ENCODE assay signal across 13 mouse cellular contexts in the genomic region with DNA sequence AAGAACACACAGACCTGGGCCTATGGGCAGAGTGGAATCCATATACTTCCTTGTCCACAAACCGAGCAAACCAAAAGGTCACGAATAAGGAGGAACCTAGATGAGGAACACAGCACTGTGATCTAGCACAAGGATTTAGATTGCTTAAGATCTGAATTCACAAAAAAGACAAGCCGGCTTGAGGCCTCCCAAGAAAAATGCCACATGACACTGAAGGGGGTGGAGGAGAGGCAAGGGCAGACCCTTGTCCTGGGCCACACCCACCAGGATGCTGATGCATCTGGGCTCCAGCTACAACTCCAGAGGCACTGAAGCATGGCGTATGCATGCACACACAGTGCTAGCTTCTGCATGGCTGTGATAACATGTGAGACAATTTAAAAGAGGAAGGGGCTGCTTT. TPM values are rescaled to one million over a fixed set of nuclear protein-coding genes. Genes with fewer than 3 reads are reported as not detected.
DNase-seq lines count a peak whose midpoint lies in the region; ATAC-seq and TF ChIP-seq lines count a peak whose summit lies in the region.
"Had no signal": no experiment of that assay in that cellular context is flagged by ENCODE, and none has a peak within 500 bp of the region (broad histone marks: within the 10 kb centered on the region; RNA-seq: fewer than 3 reads in every experiment).

No protein-coding gene starts in this region.

- no peak for ATAC-seq in heart, embryonic 12.5 days (ENCODE audit: insufficient number of reproducible peaks, low FRiP score)
- no peak for ATAC-seq in lung, postnatal 0 days
- ATAC-seq in intestine, embryonic 16.5 days: no peak
- no peak for ATAC-seq in stomach, embryonic 15.5 days (ENCODE audit: insufficient read depth, low FRiP score, low read depth)
- no peak for ATAC-seq in forebrain, embryonic 11.5 days (replicated peaks; ENCODE audit: low FRiP score)

- no peaks in the 10 kb centered on the region for H3K27me3 ChIP-seq in heart, embryonic 12.5 days (replicated peaks)
- H3K27me3 ChIP-seq in lung, postnatal 0 days (replicated peaks; ENCODE audit: insufficient read depth, low read length): no peaks in the 10 kb centered on the region
- H3K27me3 ChIP-seq in intestine, embryonic 16.5 days (replicated peaks; ENCODE audit: control insufficient read depth, insufficient read depth, low read length): no peaks in the 10 kb centered on the region
- no peaks in the 10 kb centered on the region for H3K27me3 ChIP-seq in stomach, embryonic 15.5 days (replicated peaks)
- no peaks in the 10 kb centered on the region for H3K27me3 ChIP-seq in forebrain, embryonic 11.5 days (ENCODE audit: control insufficient read depth, insufficient read depth, low read length)
- H3K27me3 ChIP-seq: forebrain, embryonic 12.5 days had no signal

- H3K4me2 ChIP-seq in heart, embryonic 12.5 days: peak overlapping the region; percentile 32; the same call in 1 of the 2 replicates
- H3K4me2 ChIP-seq in lung, postnatal 0 days (replicated peaks; ENCODE audit: low read depth, low read length): no peak overlapping the region
- H3K4me2 ChIP-seq in intestine, embryonic 16.5 days (ENCODE audit: low read depth, low read length): no peak overlapping the region
- 0 out of 2 replicates have a peak overlapping the region, but pooled peaks have one; percentile 6 for H3K4me2 ChIP-seq in stomach, embryonic 15.5 days
- H3K4me2 ChIP-seq in forebrain, embryonic 11.5 days (ENCODE audit: low read depth, low read length, severe bottlenecking): no peak overlapping the region
- H3K4me2 ChIP-seq: forebrain, embryonic 12.5 days had no signal

- no peaks in the 10 kb centered on the region for H3K9me3 ChIP-seq in heart, embryonic 12.5 days (replicated peaks)
- H3K9me3 ChIP-seq in lung, postnatal 0 days (ENCODE audit: low read length): no peaks in the 10 kb centered on the region
- H3K9me3 ChIP-seq in intestine, embryonic 16.5 days (ENCODE audit: control insufficient read depth, low read length): no peaks in the 10 kb centered on the region
- no peaks in the 10 kb centered on the region for H3K9me3 ChIP-seq in stomach, embryonic 15.5 days
- H3K9me3 ChIP-seq in forebrain, embryonic 11.5 days (ENCODE audit: control insufficient read depth, low read length): no peaks in the 10 kb centered on the region
- H3K9me3 ChIP-seq: forebrain, embryonic 12.5 days had no signal

- no peak for DNase-seq in heart, adult 11 months
- DNase-seq in lung, postnatal 0 days (ENCODE audit: low spot score): peak; percentile 47
- DNase-seq in lung, postnatal 4 days: no peak
- DNase-seq in urinary bladder, postnatal 36 days (ENCODE audit: low spot score in 2 of 2): no peak
- DNase-seq in forebrain, embryonic 11.5 days (ENCODE audit: low spot score): no peak
- DNase-seq: gastrocnemius, postnatal 14 days; kidney, adult 9 months; lung, adult 2 months had no signal

- 54% methylated on average over 4 of the region's 4 CpGs for WGBS in heart, embryonic 12.5 days
- WGBS in lung, postnatal 0 days: 57% methylated on average over 4 of the region's 4 CpGs
- 69% methylated on average over 4 of the region's 4 CpGs for WGBS in intestine, embryonic 16.5 days
- 65% methylated on average over 4 of the region's 4 CpGs for WGBS in stomach, embryonic 15.5 days
- WGBS in forebrain, embryonic 11.5 days: 86% methylated on average over 4 of the region's 4 CpGs

- H3K4me1 ChIP-seq in heart, embryonic 12.5 days (replicated peaks): peaks cover 98% of the 10 kb centered on the region
- peaks cover 53% of the 10 kb centered on the region for H3K4me1 ChIP-seq in lung, postnatal 0 days (ENCODE audit: insufficient read depth, low read depth, low read length)
- H3K4me1 ChIP-seq in intestine, embryonic 16.5 days (ENCODE audit: control insufficient read depth, insufficient read depth, low read length): peaks cover 80% of the 10 kb centered on the region
- H3K4me1 ChIP-seq in stomach, embryonic 15.5 days: peaks cover 79% of the 10 kb centered on the region
- no peaks in the 10 kb centered on the region for H3K4me1 ChIP-seq in forebrain, embryonic 11.5 days (replicated peaks; ENCODE audit: control insufficient read depth, insufficient read depth, low read length)

- no peak for TF ChIP-seq EP300 in lung, postnatal 0 days (IDR thresholded peaks at IDR 0.05)

- H3K4me3 ChIP-seq in heart, embryonic 12.5 days: no peak overlapping the region
- H3K4me3 ChIP-seq in lung, postnatal 0 days (ENCODE audit: low read depth, low read length): no peak overlapping the region
- no peak overlapping the region for H3K4me3 ChIP-seq in intestine, embryonic 16.5 days (ENCODE audit: low read length)
- no peak overlapping the region for H3K4me3 ChIP-seq in stomach, embryonic 15.5 days (replicated peaks)
- no peak overlapping the region for H3K4me3 ChIP-seq in forebrain, embryonic 11.5 days (ENCODE audit: low read depth, low read length)
- H3K4me3 ChIP-seq: forebrain, embryonic 12.5 days; myocyte had no signal

- peak overlapping the region; percentile 44 for H3K27ac ChIP-seq in heart, embryonic 12.5 days (ENCODE audit: poor library complexity, severe bottlenecking)
- peak overlapping the region; percentile 52; the same call in 1 of the 2 replicates for H3K27ac ChIP-seq in lung, postnatal 0 days (ENCODE audit: low read length)
- 0 out of 2 replicates have a peak overlapping the region, but pooled peaks have one; percentile 56 for H3K27ac ChIP-seq in intestine, embryonic 16.5 days (ENCODE audit: low read length)
- peak overlapping the region; percentile 26 for H3K27ac ChIP-seq in stomach, embryonic 15.5 days
- H3K27ac ChIP-seq in forebrain, embryonic 11.5 days (ENCODE audit: low read depth, low read length): no peak overlapping the region
- H3K27ac ChIP-seq: forebrain, embryonic 12.5 days had no signal

- no peak for TF ChIP-seq CTCF in lung, postnatal 0 days (IDR thresholded peaks at IDR 0.05)

- peaks cover 73% of the 10 kb centered on the region for H3K36me3 ChIP-seq in heart, embryonic 12.5 days
- no peaks in the 10 kb centered on the region for H3K36me3 ChIP-seq in lung, postnatal 0 days (ENCODE audit: insufficient read depth, low read length)
- no peaks in the 10 kb centered on the region for H3K36me3 ChIP-seq in intestine, embryonic 16.5 days (ENCODE audit: control insufficient read depth, insufficient read depth, low read length)
- H3K36me3 ChIP-seq in stomach, embryonic 15.5 days: no peaks in the 10 kb centered on the region
- no peaks in the 10 kb centered on the region for H3K36me3 ChIP-seq in forebrain, embryonic 11.5 days (ENCODE audit: control insufficient read depth, insufficient read depth, low read length)

- H3K9ac ChIP-seq in heart, embryonic 12.5 days: peak overlapping the region; percentile 58; the same call in 1 of the 2 replicates
- no peak overlapping the region for H3K9ac ChIP-seq in lung, postnatal 0 days (replicated peaks; ENCODE audit: low read depth)
- H3K9ac ChIP-seq in intestine, embryonic 16.5 days (ENCODE audit: low read depth, low read length): no peak overlapping the region
- H3K9ac ChIP-seq in stomach, embryonic 15.5 days: no peak overlapping the region
- no peak overlapping the region for H3K9ac ChIP-seq in forebrain, embryonic 11.5 days (ENCODE audit: low read length)
- H3K9ac ChIP-seq: forebrain, embryonic 12.5 days had no signal

RNA-seq across cellular contexts. Expression of gene Igf2r, which starts 14.3 kb away (rescaled TPM):
- polyA plus RNA-seq in heart, embryonic 12.5 days (2016; fragmentation: Nextera tagmentation; extraction: Ambion mirVana): 293 and 312 TPM in 2 replicates
- polyA plus RNA-seq in lung, postnatal 0 days (2015; fragmentation: Nextera tagmentation; extraction: Ambion mirVana): 26.7 and 27.9 TPM in 2 replicates
- polyA plus RNA-seq in intestine, embryonic 16.5 days (2015; fragmentation: Nextera tagmentation; extraction: Ambion mirVana): 26.6 and 36.2 TPM in 2 replicates
- 35.1 and 36.1 TPM in 2 replicates for polyA plus RNA-seq in stomach, embryonic 15.5 days (2015; fragmentation: Nextera tagmentation; extraction: Ambion mirVana)
- polyA plus RNA-seq in forebrain, embryonic 11.5 days (2014; fragmentation: Nextera tagmentation; extraction: Ambion mirVana): 21.0 and 21.7 TPM in 2 replicates

Comparison
In these comparisons a context has a peak if more than half of its experiments do, and no peak if none do; other contexts are left out.
1. H3K4me2 ChIP-seq: peak in heart, embryonic 12.5 days (single experiment) and stomach, embryonic 15.5 days (single experiment); none in lung, postnatal 0 days (single experiment), intestine, embryonic 16.5 days (single experiment) and forebrain, embryonic 11.5 days (single experiment).